Mouse (Mus musculus) forelimb bud, embryonic 11.5 days (tissue): ENCODE data around the gene Camta1.
"Not testable (repeated sequence)": the region's sequence is repeated elsewhere in the genome, so short reads cannot be mapped to it uniquely, and the experiment has no call there.

ENCODE experiments used
- DNase-seq: peaks from one replicate; pipeline ENCODE4 v3.0.0-alpha.2; 2012; ENCODE audit warnings: low read depth, low spot score

Gene Camta1

DNA sequence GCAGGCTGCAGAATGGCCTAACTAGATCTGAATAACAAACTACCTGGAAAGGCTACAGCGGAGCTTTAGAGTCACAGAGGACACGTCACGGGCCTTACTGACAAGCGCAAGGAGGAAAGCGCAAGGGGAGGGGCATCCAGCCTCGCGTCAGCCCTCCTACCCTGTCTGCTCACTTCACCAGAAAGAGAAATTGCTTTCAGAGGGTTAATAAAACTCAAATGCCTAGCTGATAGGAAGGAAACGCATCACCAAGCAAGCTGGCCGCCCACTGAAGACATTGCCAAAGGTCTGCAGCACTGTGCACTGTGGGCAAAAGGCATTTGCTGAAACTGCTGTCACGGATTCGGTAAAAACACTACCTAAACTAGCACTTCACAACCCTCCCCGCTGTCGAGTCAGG, 961.2 kb downstream of the Camta1 start:
- no peak for DNase-seq

DNA sequence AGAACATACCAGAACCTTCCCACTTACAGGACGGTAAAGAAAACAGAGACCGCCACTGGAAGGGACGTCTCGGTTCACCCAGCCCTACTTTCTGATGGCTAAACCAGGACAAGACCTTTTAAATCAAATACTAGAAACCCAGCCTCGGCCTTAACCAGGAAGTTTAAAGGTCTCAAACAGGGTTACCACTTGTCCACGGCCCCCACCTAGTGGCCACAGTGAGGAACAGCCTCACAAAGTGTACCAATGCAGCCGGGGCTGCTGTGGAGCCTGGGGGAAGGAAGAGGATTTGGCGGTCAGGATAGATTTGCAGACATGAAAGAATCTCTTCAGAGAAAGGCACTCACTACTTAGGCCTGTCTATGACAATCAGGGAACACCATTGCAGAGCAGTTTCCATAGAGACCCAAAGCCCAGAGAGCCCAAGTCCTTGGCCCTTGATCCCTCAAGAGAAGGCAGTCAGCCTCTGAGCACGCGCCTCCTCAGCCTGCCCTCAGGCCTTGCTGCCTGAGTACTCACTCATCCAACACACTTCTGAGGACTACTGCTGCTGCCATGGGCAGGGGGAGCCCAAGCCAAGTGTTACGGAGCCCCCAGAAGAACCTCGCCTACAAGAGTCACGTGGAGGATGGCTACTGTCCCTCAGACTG, 962.8 kb downstream of the Camta1 start:
- peak; percentile 68 for DNase-seq

DNA sequence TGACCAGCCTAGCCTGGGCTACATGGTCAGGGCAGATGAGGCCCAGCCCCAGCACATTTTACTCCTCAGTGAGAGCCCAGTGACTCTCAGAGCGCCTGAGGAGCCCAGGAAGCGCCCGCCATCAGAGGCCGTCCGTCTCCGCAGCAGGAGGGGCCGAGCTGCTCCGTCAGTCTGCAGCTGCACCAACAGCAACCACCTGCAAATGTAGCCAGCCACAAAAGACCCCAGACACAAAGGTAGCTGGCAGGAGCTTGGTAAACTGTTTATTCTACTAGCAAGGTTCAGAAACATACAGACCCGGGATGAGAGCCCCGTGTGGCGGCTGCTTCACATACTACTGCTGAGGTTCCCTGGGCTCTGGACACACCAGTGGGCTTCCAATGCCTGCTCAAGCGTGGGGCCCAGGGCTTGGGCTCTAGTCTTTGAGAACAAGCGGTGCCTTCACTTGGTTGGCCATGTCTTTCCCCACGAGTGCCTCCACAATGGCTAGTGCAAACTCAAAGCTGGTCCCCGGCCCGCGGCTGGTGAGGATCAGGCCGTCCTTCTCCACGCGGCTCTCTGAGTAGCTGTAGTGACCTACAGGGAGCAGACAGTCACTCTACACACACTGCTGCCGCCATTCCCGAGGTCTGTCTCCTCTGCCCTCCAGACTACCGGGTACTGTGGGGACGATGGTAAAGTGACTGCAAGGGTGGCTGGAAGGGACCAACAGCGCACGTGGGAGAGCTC, 964.6 kb downstream of the Camta1 start:
- no peak for DNase-seq

DNA sequence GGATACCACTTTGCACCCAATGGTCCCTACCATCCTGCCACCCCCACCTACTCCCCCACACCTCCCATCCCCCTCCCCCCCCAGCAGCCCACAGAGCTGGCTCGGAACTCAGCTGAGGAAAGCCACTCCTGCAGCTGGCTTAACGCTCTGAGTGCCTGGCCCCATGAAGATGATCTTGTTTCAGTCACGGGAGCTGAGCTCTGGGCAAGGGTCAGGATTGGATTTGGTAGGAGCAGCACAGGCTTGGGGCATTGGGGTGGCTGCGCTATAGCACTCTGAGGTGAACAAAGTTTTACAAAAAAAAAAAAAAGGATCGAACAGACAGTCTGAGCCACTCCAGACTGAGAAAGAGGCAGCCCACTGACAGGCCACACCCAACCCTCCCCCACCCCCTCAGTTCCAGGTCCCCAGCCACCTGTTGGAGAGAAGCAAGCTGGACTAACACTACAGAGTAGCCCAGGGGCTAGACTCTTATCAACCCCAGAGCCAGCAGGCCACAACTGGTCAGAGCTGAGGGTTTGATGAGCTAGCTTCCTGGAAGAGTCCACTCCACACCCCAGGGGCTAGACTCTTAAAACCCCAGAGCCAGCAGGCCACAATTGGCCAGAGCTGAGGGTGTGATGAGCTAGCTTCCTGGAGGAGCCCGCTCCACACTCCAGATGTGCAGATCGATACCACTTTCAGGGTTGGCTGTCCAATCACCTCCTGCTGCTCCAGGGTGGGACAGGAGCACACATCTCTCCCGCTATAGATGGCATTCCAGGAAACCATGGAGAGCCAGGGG, 966.8 kb downstream of the Camta1 start:
- DNase-seq = no peak

DNA sequence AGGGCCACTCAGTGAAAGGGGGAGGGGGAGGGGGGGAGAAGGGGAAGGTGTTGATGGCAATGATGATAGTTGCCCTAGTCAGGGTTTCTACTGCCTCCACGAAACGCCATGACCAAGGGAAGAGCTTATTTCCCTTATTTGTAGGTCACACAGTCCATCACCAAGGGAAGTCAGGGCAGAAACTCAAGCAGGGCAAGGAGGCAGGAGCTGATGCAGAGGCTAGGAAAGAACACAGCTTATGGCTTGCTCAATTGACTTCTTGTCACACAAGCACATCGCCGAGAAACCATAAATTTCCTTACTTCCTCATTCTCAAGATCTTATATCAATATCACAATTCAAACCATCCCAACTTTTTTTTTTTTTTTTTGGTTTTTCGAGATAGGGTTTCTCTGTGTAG, 970.4 kb downstream of the Camta1 start:
- DNase-seq = no peak

DNA sequence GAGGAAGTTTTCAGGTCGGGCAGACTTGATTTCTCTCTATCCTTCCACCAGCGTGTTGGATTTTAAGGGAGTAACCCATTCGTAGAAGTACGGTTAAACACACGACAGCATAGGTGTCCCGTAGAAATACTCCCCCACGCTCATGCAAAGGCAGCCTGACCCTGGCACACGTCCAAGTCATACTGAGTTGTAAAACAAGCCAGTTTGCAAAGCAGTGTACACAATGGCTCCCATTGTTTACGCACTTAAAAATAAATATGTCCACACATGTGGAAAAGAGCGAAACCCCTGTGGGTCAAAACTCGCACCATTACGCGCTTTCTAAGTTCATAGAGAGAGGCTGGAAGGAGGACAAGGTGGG, 971.7 kb downstream of the Camta1 start:
- no peak for DNase-seq

DNA sequence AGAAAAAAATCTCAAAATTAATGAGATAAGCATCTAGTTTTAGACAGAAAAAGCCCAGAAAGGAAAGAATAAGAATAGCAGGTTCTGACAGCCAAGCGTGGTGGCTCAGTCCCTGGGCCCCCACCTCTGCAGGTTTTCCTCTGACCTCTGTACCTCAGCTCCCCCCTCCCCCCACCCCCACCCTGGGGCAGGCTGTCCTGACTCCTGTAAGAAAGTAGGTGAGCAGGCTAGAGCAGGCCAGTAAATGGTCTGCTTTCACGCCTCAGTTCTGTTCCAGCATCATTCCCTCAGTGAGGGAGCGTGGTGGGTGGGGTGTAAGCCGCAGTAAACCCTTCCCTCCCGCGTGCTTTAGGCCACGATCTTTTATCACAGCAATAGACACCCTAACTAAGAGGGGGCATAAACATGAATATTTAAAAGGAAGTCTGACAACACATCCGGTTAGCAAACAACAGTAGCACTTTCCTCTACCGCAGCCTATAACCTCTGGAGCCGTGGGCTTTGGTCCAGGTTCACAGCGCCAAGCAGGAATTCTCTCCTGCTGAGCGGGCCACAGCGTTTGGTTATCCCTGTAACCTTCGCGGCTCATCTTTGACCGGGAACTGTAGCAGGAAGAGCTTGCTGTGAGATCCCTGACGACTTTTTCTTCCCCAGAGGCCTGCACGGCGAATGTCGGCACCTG, 972.3 kb downstream of the Camta1 start:
- DNase-seq = no peak

DNA sequence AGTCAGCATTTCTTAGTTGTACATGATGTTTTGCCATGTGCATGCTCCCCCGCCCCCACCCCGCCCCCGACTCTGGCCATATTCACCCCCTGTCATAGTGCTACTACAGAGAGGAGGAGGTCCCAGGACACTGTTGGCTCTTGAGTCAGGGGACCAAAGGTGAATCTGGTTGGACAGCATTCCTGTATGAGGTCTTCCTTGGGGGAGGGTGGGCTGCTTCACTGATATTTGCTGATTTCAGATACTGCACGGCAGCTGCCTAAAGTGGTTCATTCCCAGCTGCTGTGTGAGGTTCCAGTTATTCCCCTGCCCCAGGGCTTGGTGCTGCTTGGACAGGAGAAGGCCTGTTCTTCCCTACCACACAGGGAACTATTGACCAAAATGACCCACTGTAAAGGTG, 973.2 kb downstream of the Camta1 start:
- DNase-seq = no peak

DNA sequence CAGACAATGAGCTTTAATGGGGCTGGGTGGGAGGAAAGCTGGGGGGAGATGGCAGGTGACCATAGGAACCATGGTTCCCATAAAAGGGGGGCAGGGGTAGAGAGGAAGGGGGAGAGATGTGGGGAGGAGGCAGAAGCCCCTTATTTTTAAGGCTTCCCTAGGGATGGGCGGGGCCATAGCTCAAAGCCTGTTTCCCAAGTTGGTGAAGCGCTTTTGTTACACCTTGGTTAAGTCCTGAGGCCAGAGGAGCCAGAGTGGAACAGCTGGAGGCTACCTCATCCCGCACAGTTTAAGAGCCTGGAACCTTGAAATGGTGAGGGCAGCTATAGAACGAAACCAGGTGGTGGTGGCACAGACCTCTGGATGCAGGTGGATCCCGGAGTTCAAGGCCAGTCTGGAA, 973.8 kb downstream of the Camta1 start:
- DNase-seq = no peak

DNA sequence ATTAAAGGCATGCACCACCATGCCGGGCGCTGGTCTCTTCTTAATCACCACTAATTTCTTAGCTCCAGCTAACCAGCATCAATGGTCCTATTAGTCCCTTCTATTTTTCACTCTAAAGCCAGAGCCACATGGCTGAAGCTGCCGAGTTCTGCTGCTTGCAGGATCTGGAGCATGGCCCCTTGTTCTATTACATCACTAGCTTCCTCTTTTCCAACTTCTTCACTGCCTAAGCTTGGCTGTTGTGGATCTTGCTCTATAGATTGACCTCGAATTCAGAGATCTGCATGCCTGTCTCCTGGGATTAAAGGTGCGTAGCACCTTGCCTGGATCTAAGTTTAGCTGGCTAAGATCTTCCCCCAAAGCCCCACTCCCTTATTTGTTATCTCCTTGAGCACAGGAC, 979.0 kb downstream of the Camta1 start:
- no peak for DNase-seq

DNA sequence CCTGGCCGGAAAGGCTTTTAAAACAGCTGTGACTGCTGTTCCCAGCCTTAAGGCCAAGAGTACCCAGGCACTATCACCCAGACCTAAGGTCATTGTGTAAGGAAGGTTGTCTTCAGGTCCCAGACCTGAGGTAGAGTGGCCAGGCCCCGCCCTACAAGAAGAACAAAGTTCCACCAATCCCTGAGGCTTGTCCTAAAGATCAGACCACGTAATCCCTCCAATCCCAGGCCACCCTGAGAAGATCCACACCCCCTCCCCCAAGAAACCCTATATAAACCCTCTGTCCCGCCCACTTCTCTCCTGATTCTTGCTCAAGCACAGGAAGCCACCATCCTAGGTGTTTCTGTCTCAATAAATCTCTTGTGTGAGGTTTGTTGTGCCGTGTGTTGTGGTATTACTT, 981.3 kb downstream of the Camta1 start:
- DNase-seq = no peak

DNA sequence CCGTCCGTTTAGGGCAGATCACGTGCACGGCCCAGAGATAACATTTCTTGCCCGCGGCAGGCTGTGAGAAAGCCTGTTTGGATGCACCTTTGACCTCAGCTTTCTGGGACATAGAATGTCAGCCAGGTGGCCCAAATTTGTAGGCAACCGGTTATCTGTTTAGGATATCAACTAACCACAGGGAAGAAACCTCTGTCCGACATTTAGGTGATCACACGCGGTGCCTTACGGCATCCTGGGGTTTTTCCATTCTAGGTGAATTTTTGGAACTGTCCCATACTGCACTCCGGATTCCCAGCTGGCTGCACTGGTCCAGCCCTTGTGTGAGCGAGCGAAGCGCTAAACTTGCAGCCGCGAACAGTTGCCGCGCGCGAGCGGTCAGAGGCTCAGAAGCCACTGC, 982.0 kb downstream of the Camta1 start:
- no peak for DNase-seq

DNA sequence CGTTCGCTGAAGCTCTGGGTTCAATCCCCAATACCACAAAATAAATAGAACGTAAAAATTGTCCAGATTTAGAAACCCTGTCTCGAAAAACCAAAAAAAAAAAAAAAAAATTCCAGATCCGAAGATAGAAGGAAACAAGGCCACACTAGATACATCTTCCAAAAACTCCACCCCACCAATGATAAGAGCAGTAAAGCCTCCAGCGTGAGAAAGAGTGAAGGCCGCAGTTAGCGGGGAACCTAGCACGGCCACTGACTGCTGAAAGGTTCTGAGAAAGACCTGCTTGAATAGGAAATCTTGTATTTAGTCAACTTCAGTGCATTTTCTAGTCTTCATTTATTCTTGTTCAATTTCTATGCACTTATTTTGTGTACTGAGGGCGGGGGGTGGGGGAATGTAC, 986.3 kb downstream of the Camta1 start:
- no peak for DNase-seq

DNA sequence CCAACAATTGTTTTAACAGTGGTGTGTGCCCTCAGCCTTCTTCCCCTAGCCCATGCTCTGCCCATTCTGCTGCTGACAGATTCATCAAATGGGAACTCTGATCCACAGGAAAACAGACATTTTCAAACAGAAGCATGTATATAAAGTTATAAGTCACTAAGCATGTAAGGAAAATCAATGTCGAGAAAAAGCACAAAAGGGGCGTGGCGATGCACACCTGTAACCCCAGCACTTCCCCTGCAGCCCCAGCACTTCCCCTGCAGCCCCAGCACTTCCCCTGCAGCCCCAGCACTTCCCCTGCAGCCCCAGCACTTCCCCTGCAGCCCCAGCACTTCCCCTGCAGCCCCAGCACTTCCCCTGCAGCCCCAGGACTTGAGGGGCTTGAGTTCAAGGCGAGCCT, 987.3 kb downstream of the Camta1 start:
- DNase-seq = not testable (repeated sequence)

DNA sequence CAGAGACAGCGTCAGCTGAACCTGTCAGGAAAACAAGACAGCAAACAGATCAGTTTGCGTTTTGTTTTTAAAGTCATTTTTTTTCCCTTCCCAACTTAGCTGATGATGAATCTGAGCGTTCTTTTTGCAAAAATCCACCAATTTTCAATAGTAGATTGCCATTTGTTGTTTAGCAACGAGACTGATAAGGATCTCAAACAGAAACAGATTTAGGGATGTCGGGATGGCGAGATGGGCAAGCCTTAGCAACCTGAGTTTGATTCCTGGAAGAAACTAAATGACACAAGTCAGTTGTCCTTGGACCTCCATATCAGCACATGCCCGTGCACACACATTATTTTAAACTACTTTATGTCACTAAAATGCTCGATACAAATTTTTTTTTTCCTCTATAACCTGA, 989.0 kb downstream of the Camta1 start:
- no peak for DNase-seq

DNA sequence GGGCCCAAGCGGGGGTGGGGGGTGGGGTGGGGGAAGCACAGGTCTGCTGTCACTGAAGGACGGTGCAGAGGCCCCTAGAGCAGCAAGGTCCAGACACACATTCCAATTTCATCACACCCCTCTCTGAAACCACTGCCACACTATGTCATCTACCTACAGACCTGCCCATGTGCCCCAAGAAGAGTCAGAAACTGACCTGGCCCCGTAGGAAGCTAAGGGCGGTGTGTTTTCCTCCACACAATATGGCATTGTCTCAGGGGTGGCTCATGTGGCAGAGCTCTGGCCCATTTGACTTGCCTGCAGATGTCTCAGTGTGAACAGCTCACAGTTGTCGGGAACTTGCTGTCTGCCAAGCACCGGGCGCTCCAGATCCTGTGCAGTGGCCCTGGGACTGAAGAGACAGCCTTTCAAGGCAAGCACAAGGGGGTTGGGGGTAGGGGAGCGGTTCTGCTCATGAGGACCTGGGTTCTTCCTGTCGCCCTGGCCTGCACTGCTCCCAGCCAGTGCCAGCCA, 989.5 kb downstream of the Camta1 start:
- DNase-seq = peak; percentile 35

DNA sequence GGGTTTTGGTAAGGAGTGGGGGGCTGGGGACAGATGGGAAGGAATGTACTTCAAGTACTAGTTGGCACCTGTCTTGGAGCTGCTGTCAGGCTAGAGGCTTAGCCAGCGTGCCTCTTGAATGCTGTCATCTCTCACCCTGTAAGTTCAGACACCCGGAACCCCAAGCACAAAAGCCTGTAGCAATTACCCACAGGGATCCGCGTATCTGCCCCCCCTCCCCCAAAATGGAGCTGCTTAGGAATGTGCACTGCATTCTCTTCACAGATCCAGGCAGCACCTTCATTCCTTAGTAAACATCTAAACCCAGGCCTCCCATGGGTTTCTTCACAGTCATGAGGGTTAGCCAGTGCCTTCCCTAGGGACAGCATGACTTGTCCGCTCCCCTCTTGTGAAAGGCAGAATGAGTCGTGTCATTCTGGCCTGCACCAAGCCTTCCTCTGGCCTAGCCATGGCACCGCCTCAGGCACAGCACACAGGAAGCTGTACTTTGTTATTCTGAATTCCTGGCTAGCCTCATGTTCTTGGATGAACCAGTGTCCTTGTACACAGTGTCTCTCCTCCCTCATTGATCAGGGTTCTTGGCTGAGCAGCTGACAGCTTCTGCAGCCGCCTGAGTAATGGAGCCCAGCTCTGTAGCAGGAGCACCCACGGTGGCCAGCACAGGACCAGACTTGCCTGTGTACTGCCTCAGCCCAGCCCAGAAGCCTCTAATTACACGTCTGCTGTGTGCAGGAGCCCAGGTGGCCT, 990.1 kb downstream of the Camta1 start:
- DNase-seq = peak; percentile 48

DNA sequence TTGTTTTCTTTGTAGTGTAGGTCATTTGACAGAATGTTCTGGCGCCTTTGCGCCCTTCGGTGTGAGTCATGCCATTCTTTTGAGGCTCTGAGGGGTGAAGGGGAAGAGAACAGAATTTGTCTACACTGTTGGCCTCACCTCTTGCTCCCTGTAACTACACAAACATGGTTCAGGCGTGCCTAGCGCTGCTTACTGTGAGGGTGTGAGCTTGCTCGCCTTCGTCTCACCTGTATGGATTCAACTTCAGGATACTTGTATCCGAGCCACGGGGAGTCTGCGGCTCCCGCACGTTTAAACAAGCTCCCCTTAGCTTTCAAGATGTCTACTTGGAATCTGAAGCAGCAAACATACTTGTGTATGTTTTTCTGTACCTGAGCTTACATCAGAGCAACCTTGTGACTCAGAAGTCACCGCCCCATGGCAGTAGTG, 990.7 kb downstream of the Camta1 start:
- DNase-seq = no peak

DNA sequence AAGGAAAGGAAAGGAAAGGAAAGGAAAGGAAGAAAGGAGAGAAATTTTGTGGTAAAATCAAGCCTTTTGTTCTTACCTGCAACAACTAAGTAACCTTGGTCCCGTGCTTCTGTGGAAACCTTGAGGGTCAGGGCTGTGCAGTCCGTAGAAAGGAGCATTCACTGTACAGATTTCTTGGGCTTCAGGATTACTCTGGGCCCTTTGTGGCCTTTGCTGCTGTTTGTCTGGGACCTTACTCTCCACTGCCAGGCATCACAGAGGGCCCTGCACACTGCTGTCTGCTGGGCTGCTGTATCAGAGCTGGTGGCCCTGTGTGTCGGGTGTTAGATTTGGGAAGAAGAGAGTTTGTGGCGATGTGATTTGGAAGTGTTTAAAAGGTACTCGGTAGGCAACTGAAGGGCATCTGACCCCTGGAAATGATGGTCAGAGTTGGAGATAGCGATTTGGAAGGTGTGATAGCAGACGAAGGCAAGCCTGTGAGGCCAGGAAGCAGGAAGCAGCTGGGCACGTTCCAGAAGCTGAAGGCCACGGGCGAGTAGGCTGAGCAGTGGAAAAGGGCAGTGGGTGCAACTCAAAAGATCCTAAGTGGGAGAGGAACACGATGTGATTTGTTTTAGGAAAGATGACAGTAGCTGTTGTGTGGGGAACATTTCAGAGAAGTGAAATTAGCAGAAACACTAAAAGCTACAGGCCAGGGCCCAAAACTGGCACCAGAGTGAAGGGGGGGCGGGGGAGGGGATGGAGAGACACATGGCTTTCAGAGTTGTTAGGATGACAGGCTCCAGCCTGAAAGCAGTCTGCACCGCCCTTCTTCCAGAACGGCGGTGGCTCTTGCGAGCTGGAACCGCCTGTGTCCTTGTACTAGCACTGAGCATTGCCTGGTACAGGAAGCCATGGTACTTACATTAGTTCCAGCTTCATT, 992.1 kb downstream of the Camta1 start:
- DNase-seq = no peak

DNA sequence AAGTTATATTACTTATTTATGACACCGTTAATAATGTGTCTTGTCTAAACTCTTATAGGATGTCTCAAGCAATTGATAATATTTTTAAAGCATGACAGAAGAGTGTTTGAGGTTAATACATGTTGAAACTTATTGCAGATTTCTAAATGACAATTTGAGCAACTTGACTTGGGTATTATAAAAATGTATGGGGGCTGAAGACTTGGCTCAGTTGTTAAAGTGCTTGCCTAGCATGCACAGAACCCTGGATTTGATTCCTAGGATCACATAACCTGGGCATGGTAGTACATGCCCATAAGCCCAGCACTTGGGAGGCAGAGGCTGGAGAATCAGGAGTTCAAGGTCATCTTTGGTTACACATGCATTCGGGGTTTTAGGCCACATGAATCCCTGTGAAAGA, 992.8 kb downstream of the Camta1 start:
- DNase-seq = no peak
